Mouse (Mus musculus) heart, embryonic 11.5 days (tissue): ENCODE data around the gene Atg2b. TPM values are rescaled to one million over a fixed set of nuclear protein-coding genes. Genes with fewer than 3 reads are reported as not detected.

Experiments
- ATAC-seq: fragments of 200-750 bp; cut with Nextera tagmentation; replicated peaks from 2 replicates; pipeline ENCODE4 v1.8.0; 2017; ENCODE audit warnings: moderate library complexity; ENCODE audit not compliant: insufficient number of reproducible peaks, low FRiP score, low TSS enrichment
- H3K27ac ChIP-seq: fragments of 300-500 bp; sonication (generic); 2 replicates; pipeline ENCODE4 v1.5.1; 2014; ENCODE audit warnings: mild to moderate bottlenecking, low read depth, low read length
- H3K27me3 ChIP-seq: fragments of 300-500 bp; sonication (generic); 2 replicates; pipeline ENCODE4 v1.6.1; 2014; ENCODE audit warnings: mild to moderate bottlenecking, low read length, mixed read lengths; ENCODE audit not compliant: control insufficient read depth, insufficient read depth
- H3K36me3 ChIP-seq: fragments of 300-500 bp; sonication (generic); 2 replicates; pipeline ENCODE4 v1.6.1; 2014; ENCODE audit warnings: mild to moderate bottlenecking, low read length, moderate library complexity, mixed read lengths; ENCODE audit not compliant: control insufficient read depth, insufficient read depth
- H3K4me1 ChIP-seq: fragments of 300-500 bp; sonication (generic); 2 replicates; pipeline ENCODE4 v1.6.1; 2014; ENCODE audit warnings: low read length; ENCODE audit not compliant: control insufficient read depth, insufficient read depth
- H3K4me2 ChIP-seq: fragments of 300-500 bp; sonication (generic); 2 replicates; pipeline ENCODE4 v1.6.1; 2014; ENCODE audit warnings: mild to moderate bottlenecking, moderate library complexity
- H3K4me3 ChIP-seq: fragments of 300-500 bp; sonication (generic); 2 replicates; pipeline ENCODE4 v1.5.1; 2014; ENCODE audit warnings: low read depth, low read length
- H3K9ac ChIP-seq: fragments of 300-500 bp; sonication (generic); 2 replicates; pipeline ENCODE4 v1.6.1; 2014; ENCODE audit warnings: mild to moderate bottlenecking, low read depth, low read length, moderate library complexity
- H3K9me3 ChIP-seq: fragments of 300-500 bp; sonication (generic); replicated peaks from 2 replicates; pipeline ENCODE4 v1.6.1; 2016; ENCODE audit warnings: low read length; ENCODE audit not compliant: control insufficient read depth
- WGBS: fragments of 180-500 bp; shearing (Covaris S2); extraction: QIAGEN DNeasy Blood & Tissue Kit; methylation state at CpG from one replicate; pipeline ENCODE4 v1.1.7; 2014; ENCODE audit not compliant: insufficient replicate concordance; 5-methylcytosine and 5-hydroxymethylcytosine counted together
- polyA plus RNA-seq: library from polyadenylated mRNA; unstranded; fragments of >200 nt; fragmentation: Nextera tagmentation; extraction: Ambion mirVana; gene quantifications from 2 replicates; pipeline ENCODE4 v1.2.1, GENCODE M21; 2014

Gene Atg2b
- 12.2 and 14.0 TPM in 2 replicates for polyA plus RNA-seq

DNA sequence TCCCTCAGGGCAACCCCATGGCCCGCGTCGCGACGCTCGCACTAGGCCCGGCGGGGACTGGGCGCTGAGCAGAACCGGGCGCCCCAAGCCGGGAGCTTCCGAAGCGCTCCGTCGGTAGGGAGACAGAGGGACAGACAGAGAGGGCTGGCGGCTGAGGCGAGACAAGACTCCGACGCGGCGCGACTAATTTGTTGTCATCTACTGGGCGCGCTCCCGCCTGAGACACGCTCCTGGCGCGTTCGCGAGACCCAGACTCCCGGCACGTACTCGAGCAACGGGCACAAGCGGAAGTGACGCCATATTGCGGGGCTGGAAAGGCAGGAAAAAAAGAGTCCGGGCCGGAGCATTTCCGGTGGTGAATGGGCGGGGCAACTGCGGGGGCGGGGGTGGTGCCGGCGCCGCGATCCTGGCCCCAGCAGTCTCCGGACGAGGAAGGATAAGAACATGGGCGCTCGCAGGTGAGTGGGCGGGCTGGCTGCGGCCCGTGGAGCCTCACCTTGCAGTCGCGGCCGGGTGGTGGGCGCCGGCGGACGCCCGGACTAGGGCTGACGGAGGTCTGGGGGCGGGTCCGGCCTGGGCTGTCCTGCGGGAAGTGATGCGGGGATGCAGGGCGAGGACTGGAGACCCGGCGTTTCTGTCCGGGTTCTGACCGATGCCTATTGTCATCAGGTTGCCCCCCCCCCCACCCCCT is at the start of gene Atg2b:
TSS of gene Atg2b (minus strand) at position 211 of the 691 bp plus-strand sequence.
- H3K36me3 ChIP-seq, result no peaks in the 10 kb centered on the region
- H3K9ac ChIP-seq, result peak within 1 kb of the TSS; percentile 94
- H3K9me3 ChIP-seq, result no peaks in the 10 kb centered on the region
- peak within 1 kb of the TSS; percentile 92 for H3K4me2 ChIP-seq
- WGBS, result under 1% methylated on average over 73 of the region's 73 CpGs
- H3K27ac ChIP-seq, result peak within 1 kb of the TSS; percentile 93
- no peaks in the 10 kb centered on the region for H3K27me3 ChIP-seq
- H3K4me3 ChIP-seq, result peak within 1 kb of the TSS; percentile 99
- ATAC-seq, result peak; percentile 89
- H3K4me1 ChIP-seq, result peaks cover 13% of the 10 kb centered on the region

DNA sequence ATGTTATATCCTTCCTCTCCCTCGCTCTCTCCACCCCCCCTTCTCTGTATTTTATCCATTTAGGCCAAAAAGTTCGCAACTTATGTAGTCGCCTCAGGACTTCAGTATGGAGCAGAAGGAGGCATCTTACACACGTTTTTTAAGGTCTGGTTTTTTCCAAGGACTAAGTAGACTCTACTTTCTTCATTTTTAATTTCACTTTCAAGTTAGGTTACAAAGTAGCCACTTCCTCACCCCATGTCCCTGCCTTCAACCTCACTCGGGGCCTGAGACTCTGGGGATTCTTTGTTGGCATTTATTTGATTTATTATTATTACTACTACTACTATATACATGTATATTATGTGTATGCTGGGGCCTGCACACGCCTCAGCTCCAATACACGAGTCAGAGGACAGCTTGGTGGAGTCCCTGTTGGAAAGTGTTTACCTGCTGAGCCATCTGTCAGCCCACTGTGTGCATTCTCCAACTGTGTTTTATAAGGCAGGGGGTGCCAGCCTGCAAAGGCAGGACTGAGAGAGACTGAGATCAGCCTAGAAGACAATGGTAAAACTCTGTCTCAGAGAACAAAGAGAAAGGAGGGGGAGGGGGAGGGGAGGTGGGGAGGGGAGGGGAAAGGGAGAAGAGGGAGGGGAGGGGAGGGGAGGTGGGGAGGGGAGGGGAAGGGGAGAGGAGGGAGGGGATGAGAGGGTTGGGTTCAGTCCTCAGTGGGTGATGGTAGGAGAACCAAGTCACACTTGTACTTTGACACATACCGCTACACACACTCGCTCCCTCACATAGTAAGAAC is 48.6 kb upstream of the Atg2b start:
- Histone ChIP-seq H3K27me3 (no peaks in the 10 kb centered on the region), H3K27ac (no peak overlapping the region), H3K4me1 (peaks cover 4% of the 10 kb centered on the region; the same call in 1 of the 2 replicates), H3K9me3 (no peaks in the 10 kb centered on the region), H3K36me3 (no peaks in the 10 kb centered on the region), H3K9ac (no peak overlapping the region), H3K4me2 (no peak overlapping the region), H3K4me3 (no peak overlapping the region)
- ATAC-seq, result no peak
- 76% methylated on average over 9 of the region's 9 CpGs for WGBS

DNA sequence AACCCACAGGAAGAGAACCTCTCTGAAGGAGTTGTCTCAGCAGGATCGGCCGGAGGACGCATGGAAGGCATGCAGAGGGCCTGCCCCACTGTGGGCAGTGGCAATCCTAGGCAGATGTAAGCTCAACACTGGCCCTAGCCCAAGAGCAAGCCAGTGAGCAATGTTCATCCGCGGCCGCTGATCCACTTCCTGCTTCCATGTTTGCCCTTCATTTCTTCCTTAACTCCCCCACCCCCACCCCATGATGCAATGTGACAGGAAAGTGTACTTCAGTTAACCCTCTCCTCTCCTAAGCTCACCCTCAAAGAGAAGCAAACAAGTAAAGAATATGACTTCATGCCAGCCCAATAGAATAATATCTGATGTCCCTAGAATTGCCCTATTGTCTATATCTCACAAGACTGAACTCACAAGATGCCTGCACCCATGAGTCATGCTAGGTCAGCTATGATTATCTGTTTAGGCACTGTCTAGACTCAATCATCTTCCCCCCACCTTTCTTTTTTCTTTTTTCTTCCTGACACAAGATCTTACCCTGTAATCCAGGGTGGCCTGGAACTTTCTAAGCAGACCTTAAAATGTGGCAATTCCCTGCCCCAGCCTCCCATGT is 45.9 kb upstream of the Atg2b start:
- ATAC-seq, result no peak
- Histone ChIP-seq H3K9me3 (no peaks in the 10 kb centered on the region), H3K4me3 (no peak overlapping the region), H3K4me2 (no peak overlapping the region), H3K36me3 (no peaks in the 10 kb centered on the region), H3K27me3 (no peaks in the 10 kb centered on the region), H3K9ac (no peak overlapping the region), H3K27ac (no peak overlapping the region), H3K4me1 (no peaks in the 10 kb centered on the region)
- WGBS, result 71% methylated on average over 6 of the region's 6 CpGs

DNA sequence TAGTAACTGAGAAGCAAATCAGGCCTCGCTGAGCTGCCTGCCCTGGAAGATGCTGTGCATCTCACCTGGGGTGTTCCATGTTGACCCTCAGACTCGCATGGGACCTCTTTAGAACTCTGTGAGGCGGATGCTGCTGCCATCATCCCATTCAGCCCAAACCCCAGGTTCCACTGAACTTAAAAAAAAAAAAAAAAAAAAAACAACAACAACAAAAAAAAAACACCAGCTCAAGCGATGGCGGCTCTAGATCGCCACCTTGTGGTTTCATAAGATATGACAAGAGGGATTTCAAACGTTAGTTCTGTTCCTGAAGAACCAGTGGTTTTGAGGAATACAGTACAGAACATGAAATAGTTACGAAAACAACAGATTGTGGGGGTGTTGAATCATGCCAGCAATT is 43.0 kb upstream of the Atg2b start:
- Histone ChIP-seq H3K36me3 (no peaks in the 10 kb centered on the region), H3K4me3 (no peak overlapping the region), H3K4me1 (no peaks in the 10 kb centered on the region), H3K9ac (no peak overlapping the region), H3K27ac (no peak overlapping the region), H3K9me3 (no peaks in the 10 kb centered on the region), H3K27me3 (no peaks in the 10 kb centered on the region), H3K4me2 (no peak overlapping the region)
- WGBS, result 26% methylated on average over 8 of the region's 8 CpGs
- ATAC-seq, result no peak

DNA sequence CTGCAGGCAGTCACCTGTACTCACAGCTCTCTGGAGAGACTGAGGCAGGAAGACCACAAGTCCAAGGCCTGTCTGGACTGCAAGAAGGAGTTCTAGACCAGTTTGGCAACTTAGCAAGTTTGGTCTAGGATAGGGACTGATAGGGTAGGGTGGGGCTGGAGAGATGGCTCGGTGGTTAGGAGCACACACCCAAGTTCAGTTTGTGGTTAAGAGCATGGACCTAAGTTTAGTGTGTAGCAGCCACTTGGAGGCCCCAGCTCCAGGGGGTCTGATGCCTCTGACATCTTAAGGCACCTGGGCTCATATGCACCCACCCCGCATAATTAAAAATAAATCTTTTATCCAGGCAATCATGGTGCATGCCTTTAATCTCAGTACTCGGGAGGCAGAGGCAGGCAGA is 42.3 kb upstream of the Atg2b start:
- H3K27ac ChIP-seq, result no peak overlapping the region
- H3K9me3 ChIP-seq, result no peaks in the 10 kb centered on the region
- H3K4me3 ChIP-seq, result no peak overlapping the region
- ATAC-seq, result no peak
- no peaks in the 10 kb centered on the region for H3K36me3 ChIP-seq
- H3K4me1 ChIP-seq, result no peaks in the 10 kb centered on the region
- H3K27me3 ChIP-seq, result no peaks in the 10 kb centered on the region
- no peak overlapping the region for H3K4me2 ChIP-seq
- no peak overlapping the region for H3K9ac ChIP-seq
- WGBS, result 72% methylated on average over 3 of the region's 3 CpGs

DNA sequence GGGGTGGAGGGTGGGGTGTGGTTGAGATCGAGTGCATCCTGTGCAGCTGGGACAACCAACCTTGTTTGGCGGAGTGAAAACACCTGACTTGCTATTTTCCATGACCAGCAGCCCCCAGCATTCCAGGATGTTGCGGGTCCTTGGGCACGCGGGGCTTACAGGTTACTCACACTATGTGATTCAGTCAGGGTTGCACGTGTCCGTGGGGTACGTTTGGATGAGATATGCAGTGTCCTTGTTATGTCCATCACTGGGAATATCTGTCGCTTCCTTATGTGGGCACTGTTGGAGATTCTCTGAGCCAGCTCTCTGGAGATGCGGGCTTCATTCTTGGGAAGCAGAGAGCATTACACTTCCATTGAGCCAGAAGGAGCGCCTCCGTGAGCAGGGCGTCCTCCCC is 40.7 kb upstream of the Atg2b start:
- Histone ChIP-seq H3K4me2 (no peak overlapping the region), H3K4me1 (no peaks in the 10 kb centered on the region), H3K27ac (no peak overlapping the region), H3K9ac (no peak overlapping the region), H3K4me3 (no peak overlapping the region), H3K36me3 (no peaks in the 10 kb centered on the region), H3K27me3 (no peaks in the 10 kb centered on the region), H3K9me3 (no peaks in the 10 kb centered on the region)
- ATAC-seq, result no peak
- WGBS, result 70% methylated on average over 13 of the region's 13 CpGs

DNA sequence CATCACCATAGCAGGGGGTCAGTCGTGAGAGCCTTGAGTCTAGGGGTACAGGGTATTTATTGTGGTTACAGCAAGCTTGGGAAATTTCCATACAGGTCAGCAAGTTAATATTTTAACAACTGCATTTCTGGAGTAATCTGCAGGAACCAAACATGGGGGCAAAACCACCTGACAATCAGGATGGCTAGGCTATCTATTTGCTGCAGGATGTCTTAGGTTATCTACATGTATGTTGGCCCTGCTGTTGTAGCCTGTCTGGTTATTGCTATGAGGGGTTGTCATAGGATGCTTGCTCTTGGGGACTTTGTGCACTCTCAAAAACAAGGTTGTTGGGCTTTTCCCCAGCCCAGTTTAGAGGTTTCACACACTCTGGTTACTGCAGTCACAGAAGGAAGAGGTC is 39.6 kb upstream of the Atg2b start:
- H3K27me3 ChIP-seq, result no peaks in the 10 kb centered on the region
- no peak for ATAC-seq
- 54% methylated on average over 1 of the region's 1 CpGs for WGBS
- no peak overlapping the region for H3K27ac ChIP-seq
- H3K36me3 ChIP-seq, result no peaks in the 10 kb centered on the region
- H3K9me3 ChIP-seq, result no peaks in the 10 kb centered on the region
- no peak overlapping the region for H3K4me3 ChIP-seq
- H3K4me1 ChIP-seq, result no peaks in the 10 kb centered on the region
- H3K4me2 ChIP-seq, result no peak overlapping the region
- no peak overlapping the region for H3K9ac ChIP-seq

DNA sequence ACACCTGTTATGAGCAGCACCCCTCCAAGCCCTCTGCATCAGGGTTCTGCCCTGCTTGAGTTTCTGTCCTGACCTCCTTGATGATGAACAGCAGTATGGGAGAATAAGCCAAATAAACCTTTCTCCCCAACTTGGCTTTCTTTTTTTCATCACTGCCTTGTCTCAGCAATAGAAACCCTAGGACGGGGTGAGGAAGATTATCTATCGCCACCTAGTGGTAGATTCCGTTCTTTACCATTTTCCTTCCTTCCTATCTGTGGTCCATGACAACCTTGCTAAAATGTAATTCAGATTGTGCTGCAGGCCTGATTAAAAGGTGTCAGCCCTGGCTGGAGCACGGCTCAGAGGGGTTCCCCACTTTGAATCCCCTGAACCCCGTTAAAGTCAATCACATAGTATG is 37.6 kb upstream of the Atg2b start:
- no peaks in the 10 kb centered on the region for H3K27me3 ChIP-seq
- H3K9ac ChIP-seq, result no peak overlapping the region
- H3K4me3 ChIP-seq, result no peak overlapping the region
- H3K36me3 ChIP-seq, result no peaks in the 10 kb centered on the region
- H3K4me2 ChIP-seq, result no peak overlapping the region
- no peaks in the 10 kb centered on the region for H3K9me3 ChIP-seq
- no peaks in the 10 kb centered on the region for H3K4me1 ChIP-seq
- WGBS, result 3% methylated on average over 5 of the region's 5 CpGs
- H3K27ac ChIP-seq, result no peak overlapping the region
- ATAC-seq, result no peak
